Mouse (Mus musculus): ENCODE results near the gene Tmem156. TPM values are rescaled to one million over a fixed set of nuclear protein-coding genes. Genes with fewer than 3 reads are reported as not detected.

Gene Tmem156
- total and polyA plus RNA-seq, 3 experiments = 7.3 to 16.6 (median 15.8) TPM

DNA sequence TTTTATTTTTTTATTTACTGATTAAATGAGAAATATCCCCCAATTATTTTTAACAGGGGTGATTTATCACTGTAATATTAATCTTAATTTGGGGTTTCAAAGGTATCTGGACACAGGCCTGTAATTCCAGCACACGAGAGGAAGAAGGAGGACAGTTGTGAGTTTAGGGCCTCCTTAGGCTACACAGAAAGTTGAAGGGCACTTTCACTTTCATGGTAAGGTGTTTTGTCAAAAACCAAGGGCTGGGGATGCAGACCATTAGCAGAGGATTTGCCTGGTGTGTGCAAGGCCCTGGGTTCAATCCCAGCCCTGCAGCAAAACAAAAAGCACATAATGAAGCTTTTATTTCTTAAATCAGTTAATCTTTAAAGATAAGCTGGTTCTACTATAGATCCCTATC is 27.6 kb upstream of the Tmem156 start:
- Histone ChIP-seq H3K27ac (ENCODE audit: insufficient read depth, low read depth) (no peak overlapping the region), H3K4me3 (replicated peaks in 1 of 3; ENCODE audit: low read depth in 2 of 3, low read length in 2 of 3, poor library complexity in 1 of 3) (no peak overlapping the region)

DNA sequence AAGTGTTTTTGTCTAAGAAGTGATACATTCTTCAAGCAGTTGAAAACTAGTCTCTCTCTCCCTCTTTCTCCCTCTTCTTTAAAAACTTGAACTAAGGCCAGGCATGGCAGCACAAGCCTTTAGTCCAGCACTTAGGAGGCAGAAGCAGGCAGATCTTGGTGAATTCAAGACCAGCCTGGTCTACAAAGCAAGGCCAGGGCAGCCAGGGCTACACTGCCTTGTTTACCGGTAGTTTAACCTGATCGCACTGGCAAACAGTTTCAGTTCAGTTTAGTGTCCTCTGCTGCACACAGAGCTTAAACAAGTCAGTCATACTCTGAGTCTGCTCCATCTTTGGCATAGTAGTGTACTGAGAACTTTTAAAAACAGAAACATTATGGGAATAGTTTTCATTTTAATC is 24.9 kb upstream of the Tmem156 start:
- H3K4me3 ChIP-seq (replicated peaks in 1 of 3; ENCODE audit: low read depth in 2 of 3, low read length in 2 of 3, poor library complexity in 1 of 3) = no peak overlapping the region
- H3K4me2 ChIP-seq (ENCODE audit: insufficient read depth, low read depth, poor library complexity, severe bottlenecking) = no peak overlapping the region
- DNase-seq (ENCODE audit: extremely low read depth) = no peak
- no peak for TF ChIP-seq MEF2A (IDR thresholded peaks at IDR 0.05; ENCODE audit: borderline replicate concordance, low read depth, low read length)
- no peak for TF ChIP-seq MYC (IDR thresholded peaks at IDR 0.05; ENCODE audit: low read depth, low read length)
- TF ChIP-seq ZC3H11A (IDR thresholded peaks at IDR 0.05; ENCODE audit: low read depth, low read length) = no peak
- TF ChIP-seq RCOR1 (conservative IDR thresholded peaks at IDR 0.05; ENCODE audit: low read depth, low read length) = no peak
- no peak for TF ChIP-seq MAX (IDR thresholded peaks at IDR 0.05; ENCODE audit: low read length)
- TF ChIP-seq ZNF384 (IDR thresholded peaks at IDR 0.05; ENCODE audit: low read depth, low read length) = no peak
- no peak for TF ChIP-seq HCFC1 (IDR thresholded peaks at IDR 0.05; ENCODE audit: low read depth, low read length)
- no peak for TF ChIP-seq CHD1 (IDR thresholded peaks at IDR 0.05; ENCODE audit: low read depth, low read length)
- no peak for TF ChIP-seq TBP (conservative IDR thresholded peaks at IDR 0.05; ENCODE audit: low read depth, low read length)
- no peak for TF ChIP-seq USF2 (conservative IDR thresholded peaks at IDR 0.05; ENCODE audit: low read depth, low read length)
- no peak for TF ChIP-seq NRF1 (IDR thresholded peaks at IDR 0.05; ENCODE audit: low read depth, low read length)
- no peak overlapping the region for H3K9ac ChIP-seq (ENCODE audit: insufficient read depth, low read depth)
- dilution Hi-C loops (cut with MboI; ENCODE audit: extremely low pct_ligation_motif_present, extremely low pct_unique_long_range_greater_than_20kb, low sequenced_read_pairs) = no loop called here
- in situ Hi-C loops (cut with MboI; ENCODE audit: low pct_ligation_motif_present, low pct_unique_long_range_greater_than_20kb, low sequenced_read_pairs) = no loop called here
- H3K9me3 ChIP-seq (replicated peaks; ENCODE audit: low read length) = no peaks in the 10 kb centered on the region
- no peaks in the 10 kb centered on the region for H3K79me2 ChIP-seq (replicated peaks; ENCODE audit: control insufficient read depth, extremely low read depth, insufficient read depth, poor library complexity, severe bottlenecking)
- no peak overlapping the region for H3K27ac ChIP-seq (ENCODE audit: insufficient read depth, low read depth)
- no peaks in the 10 kb centered on the region for H3K27me3 ChIP-seq (replicated peaks)
- peaks cover 8 to 52% of the 10 kb centered on the region in 2 experiments for H3K36me3 ChIP-seq (replicated peaks in 1 of 2; ENCODE audit: control insufficient read depth in 1 of 2, insufficient read depth in 1 of 2, low read length in 1 of 2)
- H3K4me1 ChIP-seq (ENCODE audit: control insufficient read depth in 1 of 2, insufficient read depth in 2 of 2) = peaks cover 0 to 22% of the 10 kb centered on the region in 2 experiments; a peak in 2 of 4 replicates

More for the DNA sequence above, 27.6 kb upstream of the Tmem156 start:
- no peaks in the 10 kb centered on the region for H3K9me3 ChIP-seq (replicated peaks; ENCODE audit: low read length)
- no peak overlapping the region for H3K4me2 ChIP-seq (ENCODE audit: insufficient read depth, low read depth, poor library complexity, severe bottlenecking)
- no peak overlapping the region for H3K9ac ChIP-seq (ENCODE audit: insufficient read depth, low read depth)
- TF ChIP-seq POLR2AphosphoS2 (IDR thresholded peaks at IDR 0.05; ENCODE audit: low read depth, low read length) (no peak), MEF2A (IDR thresholded peaks at IDR 0.05; ENCODE audit: borderline replicate concordance, low read depth, low read length) (no peak), NELFE (IDR thresholded peaks at IDR 0.05; ENCODE audit: low read depth, low read length) (no peak), TCF12 (IDR thresholded peaks at IDR 0.05; ENCODE audit: low read depth, low read length) (no peak), MAFK (IDR thresholded peaks at IDR 0.05; ENCODE audit: insufficient replicate concordance, low read length) (no peak), CHD1 (IDR thresholded peaks at IDR 0.05; ENCODE audit: low read depth, low read length) (no peak), GABPA (IDR thresholded peaks at IDR 0.05; ENCODE audit: insufficient replicate concordance, low read depth, low read length) (no peak), BHLHE40 (IDR thresholded peaks at IDR 0.05; ENCODE audit: low read depth, low read length) (no peak), ZNF384 (IDR thresholded peaks at IDR 0.05; ENCODE audit: low read depth, low read length) (no peak), MYC (IDR thresholded peaks at IDR 0.05; ENCODE audit: low read depth, low read length) (no peak), KAT2A (IDR thresholded peaks at IDR 0.05; ENCODE audit: insufficient replicate concordance, low read length) (no peak)
- in situ Hi-C loops (cut with MboI; ENCODE audit: low pct_ligation_motif_present, low pct_unique_long_range_greater_than_20kb, low sequenced_read_pairs) (no loop called here), dilution Hi-C loops (cut with MboI; ENCODE audit: extremely low pct_ligation_motif_present, extremely low pct_unique_long_range_greater_than_20kb, low sequenced_read_pairs) (no loop called here)
- peaks cover 0 to 22% of the 10 kb centered on the region in 2 experiments; a peak in 2 of 4 replicates for H3K4me1 ChIP-seq (ENCODE audit: control insufficient read depth in 1 of 2, insufficient read depth in 2 of 2)
- DNase-seq (ENCODE audit: extremely low read depth) = no peak
- H3K27me3 ChIP-seq (replicated peaks) = no peaks in the 10 kb centered on the region
- no peaks in the 10 kb centered on the region for H3K79me2 ChIP-seq (replicated peaks; ENCODE audit: control insufficient read depth, extremely low read depth, insufficient read depth, poor library complexity, severe bottlenecking)
- H3K36me3 ChIP-seq (replicated peaks in 1 of 2; ENCODE audit: control insufficient read depth in 1 of 2, insufficient read depth in 1 of 2, low read length in 1 of 2) = peaks cover 8 to 46% of the 10 kb centered on the region in 2 experiments

Measured in CH12.LX (cell line).